Mouse (Mus musculus): ENCODE measurements around the gene M1ap.

The M1ap gene

GRCm38 (mm10) chr6:83071220-83071619, 124.5 kb downstream of the M1ap start:
- DNase-seq (ENCODE audit: low spot score): peak; percentile 35

GRCm38 (mm10) chr6:83074979-83075378, 128.3 kb downstream of the M1ap start:
- peak; percentile 44 for DNase-seq (ENCODE audit: low spot score)

- DNase-seq (ENCODE audit: low spot score): peak; percentile 78
These were observed 131.1 kb downstream of the M1ap start, which contains the start of gene Pcgf1 for GRCm38 (mm10) chr6:83077630-83078323. Pcgf1 (plus strand) TSS chr6:83077869.

GRCm38 (mm10) chr6:83078324-83078858, 131.7 kb downstream of the M1ap start:
- DNase-seq (ENCODE audit: low spot score): peak; percentile 98
